Mouse (Mus musculus) heart, embryonic 15.5 days (tissue): ENCODE measurements around the gene Gm14139. TPM values are rescaled to one million over a fixed set of nuclear protein-coding genes. Genes with fewer than 3 reads are reported as not detected.
A peak's percentile ranks its signal among the peaks of the same experiment; 100 is the strongest.
"Not testable (repeated sequence)": the region's sequence is repeated elsewhere in the genome, so short reads cannot be mapped to it uniquely, and the experiment has no call there.

Source experiments
- ATAC-seq: fragments of 200-750 bp; cut with Nextera tagmentation; replicated peaks from 2 replicates; pipeline ENCODE4 v1.8.0; 2017; ENCODE audit warnings: low read depth, moderate TSS enrichment; ENCODE audit not compliant: insufficient number of reproducible peaks, insufficient read depth, low FRiP score
- H3K27ac ChIP-seq: fragments of 300-500 bp; sonication (generic); 2 replicates; pipeline ENCODE4 v1.5.1; 2015; ENCODE audit warnings: mild to moderate bottlenecking, inconsistent platforms
- H3K27me3 ChIP-seq: fragments of 300-500 bp; sonication (generic); 2 replicates; pipeline ENCODE4 v1.6.1; 2015; ENCODE audit warnings: inconsistent platforms
- H3K36me3 ChIP-seq: fragments of 300-500 bp; sonication (generic); 2 replicates; pipeline ENCODE4 v1.6.1; 2015; ENCODE audit warnings: mild to moderate bottlenecking, inconsistent platforms
- H3K4me1 ChIP-seq: fragments of 300-500 bp; sonication (generic); replicated peaks from 2 replicates; pipeline ENCODE4 v1.6.1; 2015; ENCODE audit warnings: inconsistent platforms
- H3K4me2 ChIP-seq: fragments of 300-500 bp; sonication (generic); 2 replicates; pipeline ENCODE4 v1.6.1; 2015; ENCODE audit warnings: inconsistent platforms, mild to moderate bottlenecking, moderate library complexity
- H3K4me3 ChIP-seq: fragments of 300-500 bp; sonication (generic); 2 replicates; pipeline ENCODE4 v1.5.1; 2015; ENCODE audit warnings: mild to moderate bottlenecking, inconsistent platforms
- H3K9ac ChIP-seq: fragments of 300-500 bp; sonication (generic); 2 replicates; pipeline ENCODE4 v1.6.1; 2015; ENCODE audit warnings: mild to moderate bottlenecking, inconsistent platforms
- H3K9me3 ChIP-seq: fragments of 300-500 bp; sonication (generic); replicated peaks from 2 replicates; pipeline ENCODE4 v1.6.1; 2016; ENCODE audit warnings: inconsistent platforms
- WGBS: fragments of 180-500 bp; shearing (Covaris S2); methylation state at CpG from one replicate; pipeline ENCODE4 v1.1.7; 2015; ENCODE audit warnings: mixed read lengths; 5-methylcytosine and 5-hydroxymethylcytosine counted together
- polyA plus RNA-seq: library from polyadenylated mRNA; unstranded; fragments of >200 nt; fragmentation: Nextera tagmentation; extraction: Ambion mirVana; gene quantifications from 2 replicates; pipeline ENCODE4 v1.2.1, GENCODE M21; 2015

Gm14139 gene
- not detected in 2 replicates for polyA plus RNA-seq

- not testable (repeated sequence) for H3K4me2 ChIP-seq, H3K36me3 ChIP-seq, H3K4me3 ChIP-seq, H3K27me3 ChIP-seq, H3K9me3 ChIP-seq, H3K4me1 ChIP-seq, H3K27ac ChIP-seq, ATAC-seq, H3K9ac ChIP-seq
- 69% methylated on average over 7 of the region's 7 CpGs for WGBS
Measured at GRCm38 (mm10) chr2:150181570-150181999, at the start of gene Gm14139. Gm14139 (plus strand) TSS chr2:150181755.

GRCm38 (mm10) chr2:150132002-150132401 is 49.6 kb upstream of the Gm14139 start:
- not testable (repeated sequence) for H3K4me1 ChIP-seq, H3K9me3 ChIP-seq, H3K36me3 ChIP-seq, ATAC-seq, H3K9ac ChIP-seq, H3K4me3 ChIP-seq, H3K27ac ChIP-seq, H3K27me3 ChIP-seq, H3K4me2 ChIP-seq
- WGBS = 77% methylated on average over 1 of the region's 1 CpGs

- Histone ChIP-seq H3K36me3 (peaks cover 6% of the 10 kb centered on the region), H3K9ac (no peak overlapping the region), H3K9me3 (peaks cover 4% of the 10 kb centered on the region), H3K27ac (no peak overlapping the region), H3K4me2 (no peak overlapping the region), H3K4me1 (peaks cover 7% of the 10 kb centered on the region; the same call in 1 of the 2 replicates), H3K4me3 (no peak overlapping the region), H3K27me3 (no peaks in the 10 kb centered on the region)
- 74% methylated on average over 2 of the region's 2 CpGs for WGBS
- no peak for ATAC-seq
Measured at GRCm38 (mm10) chr2:150132773-150133172, 48.8 kb upstream of the Gm14139 start.

- Histone ChIP-seq H3K27ac (peak within 1 kb of the TSS; percentile 79), H3K4me2 (peak within 1 kb of the TSS; percentile 65), H3K27me3 (no peaks in the 10 kb centered on the region), H3K4me1 (peaks cover 7% of the 10 kb centered on the region; the same call in 1 of the 2 replicates), H3K36me3 (no peaks in the 10 kb centered on the region; the same call in 1 of the 2 replicates), H3K9ac (peak within 1 kb of the TSS; percentile 84), H3K9me3 (no peaks in the 10 kb centered on the region), H3K4me3 (peak within 1 kb of the TSS; percentile 91)
- 0% methylated on average over 13 of the region's 13 CpGs for WGBS
- peak; percentile 100 for ATAC-seq
Measured at GRCm38 (mm10) chr2:150136435-150136897, 45.1 kb upstream of the Gm14139 start, which contains the start of gene Zfp120. Zfp120 (minus strand) TSS chr2:150136708.

GRCm38 (mm10) chr2:150166703-150167102 is 14.9 kb upstream of the Gm14139 start:
- Histone ChIP-seq H3K9ac (no peak overlapping the region), H3K4me2 (no peak overlapping the region), H3K4me1 (no peaks in the 10 kb centered on the region), H3K27ac (no peak overlapping the region), H3K9me3 (no peaks in the 10 kb centered on the region), H3K4me3 (no peak overlapping the region), H3K27me3 (no peaks in the 10 kb centered on the region), H3K36me3 (no peaks in the 10 kb centered on the region)
- no peak for ATAC-seq

- no peaks in the 10 kb centered on the region for H3K27me3 ChIP-seq
- H3K4me3 ChIP-seq = no peak overlapping the region
- no peak for ATAC-seq
- H3K9ac ChIP-seq = no peak overlapping the region
- no peaks in the 10 kb centered on the region for H3K4me1 ChIP-seq
- H3K36me3 ChIP-seq = no peaks in the 10 kb centered on the region
- H3K27ac ChIP-seq = no peak overlapping the region
- peaks cover 4% of the 10 kb centered on the region; the same call in 1 of the 2 replicates for H3K9me3 ChIP-seq
- H3K4me2 ChIP-seq = no peak overlapping the region
Measured at GRCm38 (mm10) chr2:150173833-150174232, 7.7 kb upstream of the Gm14139 start.

GRCm38 (mm10) chr2:150179579-150179978 is 2.0 kb upstream of the Gm14139 start, which contains the start of gene Gm10770:
Gm10770 (minus strand) TSS chr2:150179679.
- H3K36me3 ChIP-seq, H3K27me3 ChIP-seq, ATAC-seq, H3K4me1 ChIP-seq, H3K9ac ChIP-seq, H3K4me3 ChIP-seq, H3K4me2 ChIP-seq, H3K9me3 ChIP-seq, H3K27ac ChIP-seq: not testable (repeated sequence)
- whole genome bisulfite sequencing = 67% methylated on average over 4 of the region's 4 CpGs

GRCm38 (mm10) chr2:150181046-150181445 is 509 bp upstream of the Gm14139 start:
- not testable (repeated sequence) for H3K9ac ChIP-seq, H3K36me3 ChIP-seq, H3K9me3 ChIP-seq, H3K27ac ChIP-seq, ATAC-seq, H3K4me3 ChIP-seq, H3K4me2 ChIP-seq, H3K27me3 ChIP-seq, H3K4me1 ChIP-seq

GRCm38 (mm10) chr2:150217600-150218362 is 36.2 kb downstream of the Gm14139 start, which contains the start of gene Zfp937:
Zfp937 (plus strand) TSS chr2:150218073.
- H3K9ac ChIP-seq = 0 out of 2 replicates have a peak within 1 kb of the TSS, but pooled peaks have one; percentile 40
- 1% methylated on average over 15 of the region's 15 CpGs for WGBS
- not testable (repeated sequence) for H3K9me3 ChIP-seq

GRCm38 (mm10) chr2:150218363-150218725 is 36.8 kb downstream of the Gm14139 start:
- H3K27ac ChIP-seq = peak overlapping the region; percentile 57
- not testable (repeated sequence) for H3K4me1 ChIP-seq, H3K9me3 ChIP-seq, H3K27me3 ChIP-seq, ATAC-seq, H3K36me3 ChIP-seq
- H3K4me3 ChIP-seq = peak overlapping the region; percentile 52
- 15% methylated on average over 4 of the region's 4 CpGs for WGBS
- peak overlapping the region; percentile 60 for H3K4me2 ChIP-seq
- 0 out of 2 replicates have a peak overlapping the region, but pooled peaks have one; percentile 40 for H3K9ac ChIP-seq

More at GRCm38 (mm10) chr2:150217600-150218362, 36.2 kb downstream of the Gm14139 start, which contains the start of gene Zfp937:
- H3K36me3 ChIP-seq, H3K27me3 ChIP-seq, H3K4me1 ChIP-seq: not testable (repeated sequence)
- peak within 1 kb of the TSS; percentile 52 for H3K4me3 ChIP-seq
- H3K4me2 ChIP-seq = peak within 1 kb of the TSS; percentile 60
- peak; percentile 100 for ATAC-seq
- H3K27ac ChIP-seq = peak within 1 kb of the TSS; percentile 57

GRCm38 (mm10) chr2:150223263-150223662 is 41.7 kb downstream of the Gm14139 start:
- not testable (repeated sequence) for H3K27me3 ChIP-seq, H3K9me3 ChIP-seq, H3K36me3 ChIP-seq, H3K4me2 ChIP-seq, H3K27ac ChIP-seq, H3K4me3 ChIP-seq, ATAC-seq, H3K9ac ChIP-seq, H3K4me1 ChIP-seq
